Mouse (Mus musculus): ENCODE results near the gene Spag6l. TPM values are rescaled to one million over a fixed set of nuclear protein-coding genes. Genes with fewer than 3 reads are reported as not detected.

Gene Spag6l
- polyA plus RNA-seq, 1 experiment from 2014 or later = 10.8 TPM

DNA sequence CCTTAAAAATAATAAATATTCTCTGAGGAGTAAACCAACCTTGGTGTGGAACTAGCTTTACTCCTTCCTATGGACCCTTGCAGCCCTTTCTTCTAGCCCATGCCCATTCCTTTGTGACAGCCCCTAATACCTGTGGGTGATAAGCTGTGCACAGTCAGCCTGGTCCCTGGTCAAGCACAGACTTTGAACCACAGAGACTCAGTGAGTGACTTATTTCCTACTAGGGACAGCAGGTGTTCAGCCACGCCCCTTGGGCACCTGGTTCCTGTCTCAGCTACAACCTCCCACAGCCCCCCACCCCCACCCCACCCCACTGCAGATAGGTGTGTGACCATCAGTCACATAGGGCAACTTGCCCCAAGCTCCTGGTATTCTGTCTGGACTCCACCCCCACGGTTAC is 22.9 kb downstream of the Spag6l start:
- Histone ChIP-seq H3K36me3 (ENCODE audit: control insufficient read depth, insufficient read depth, low read length) (no peaks in the 10 kb centered on the region), H3K27ac (ENCODE audit: low read depth, low read length) (no peak overlapping the region), H3K27me3 (replicated peaks; ENCODE audit: control insufficient read depth, insufficient read depth, low read length) (no peaks in the 10 kb centered on the region), H3K9ac (ENCODE audit: low read length) (no peak overlapping the region), H3K4me1 (ENCODE audit: control insufficient read depth, insufficient read depth, low read length) (no peaks in the 10 kb centered on the region), H3K9me3 (replicated peaks; ENCODE audit: control insufficient read depth, low read length) (no peaks in the 10 kb centered on the region), H3K4me2 (ENCODE audit: low read length) (no peak overlapping the region), H3K4me3 (ENCODE audit: low read depth, low read length) (no peak overlapping the region)
- WGBS = 86% methylated on average over 2 of the region's 2 CpGs
- DNase-seq (ENCODE audit: low spot score) (no peak), ATAC-seq (no peak)

Other genes starting within 250 kb of the Spag6l start
- 23.6 and 30.1 TPM in 2 replicates for gene Fgd4, start 228.9 kb downstream of the Spag6l start, polyA plus RNA-seq (2014; fragmentation: Nextera tagmentation; extraction: Ambion mirVana)
- gene Olfr19, start 153.1 kb downstream of the Spag6l start, polyA plus RNA-seq (2014; fragmentation: Nextera tagmentation; extraction: Ambion mirVana) = not detected in 2 replicates
- 0.35 TPM in 1 of 2 replicates, not detected in the other for gene Igll1, start 34.5 kb upstream of the Spag6l start, polyA plus RNA-seq (2014; fragmentation: Nextera tagmentation; extraction: Ambion mirVana)
- 62.9 and 70.0 TPM in 2 replicates for gene Top3b, start 41.3 kb upstream of the Spag6l start, polyA plus RNA-seq (2014; fragmentation: Nextera tagmentation; extraction: Ambion mirVana)
- gene Vpreb1, start 41.4 kb upstream of the Spag6l start, polyA plus RNA-seq (2014; fragmentation: Nextera tagmentation; extraction: Ambion mirVana) = 2.2 and 2.3 TPM in 2 replicates
- gene Ppm1f, start 67.0 kb upstream of the Spag6l start, polyA plus RNA-seq (2014; fragmentation: Nextera tagmentation; extraction: Ambion mirVana) = 12.0 and 14.6 TPM in 2 replicates
- 217 and 218 TPM in 2 replicates for gene Mapk1, start 153.9 kb upstream of the Spag6l start, polyA plus RNA-seq (2014; fragmentation: Nextera tagmentation; extraction: Ambion mirVana)
- 180 and 195 TPM in 2 replicates for gene Ypel1, start 240.2 kb upstream of the Spag6l start, polyA plus RNA-seq (2014; fragmentation: Nextera tagmentation; extraction: Ambion mirVana)